In the genomic region with DNA sequence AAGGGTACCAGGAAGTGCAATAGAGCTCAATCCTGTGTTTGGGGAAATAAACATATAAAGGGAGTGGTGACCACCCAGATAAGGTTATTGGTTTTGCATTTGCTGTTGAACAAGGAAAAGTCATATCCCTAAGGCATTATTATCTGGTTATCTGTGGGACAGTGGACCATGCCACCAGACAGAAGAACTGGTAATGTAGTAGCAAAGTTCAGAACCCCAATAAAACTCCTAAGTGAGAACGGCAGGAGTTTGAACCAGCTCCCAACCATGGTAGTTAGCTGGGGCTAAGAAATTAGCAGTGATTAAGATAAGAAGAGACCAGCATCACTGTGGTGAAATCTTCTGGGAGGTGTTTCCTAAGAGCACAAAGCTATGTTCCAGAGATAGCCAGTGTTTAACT, we compare ENCODE assay signal across 22 mouse cellular contexts. TPM values are rescaled to one million over a fixed set of nuclear protein-coding genes. Genes with fewer than 3 reads are reported as not detected.
"Had no signal": no experiment of that assay in that cellular context is flagged by ENCODE, and none has a peak within 500 bp of the region (broad histone marks: within the 10 kb centered on the region; RNA-seq: fewer than 3 reads in every experiment).

No protein-coding gene starts in this region.

- H3K27me3 ChIP-seq: kidney, embryonic 15.5 days; limb, embryonic 13.5 days; liver, embryonic 12.5 days; liver, embryonic 15.5 days; midbrain, embryonic 12.5 days; midbrain, embryonic 15.5 days; neural tube, embryonic 12.5 days; neural tube, embryonic 15.5 days had no signal

- H3K4me3 ChIP-seq: kidney, embryonic 15.5 days; limb, embryonic 10.5 days; limb, embryonic 13.5 days; liver, embryonic 12.5 days; liver, embryonic 15.5 days; midbrain, embryonic 12.5 days; midbrain, embryonic 15.5 days; neural tube, embryonic 12.5 days; neural tube, embryonic 15.5 days had no signal

- DNase-seq: kidney, adult 11 months; kidney, adult 8-10 months; kidney, postnatal 10 days; kidney, postnatal 36 days; liver; lung, adult 2 months; right cerebral cortex, adult 18-20 months; right cerebral cortex, postnatal 14 days; thymus, adult 18-20 months; thymus, postnatal 36 days had no signal

- ATAC-seq: liver, embryonic 12.5 days; lung, postnatal 0 days; midbrain, embryonic 15.5 days had no signal

- H3K4me1 ChIP-seq: limb, embryonic 10.5 days; limb, embryonic 13.5 days; midbrain, embryonic 15.5 days; neural tube, embryonic 15.5 days had no signal

- H3K4me2 ChIP-seq: kidney, embryonic 15.5 days; limb, embryonic 13.5 days; liver, embryonic 12.5 days; liver, embryonic 15.5 days; midbrain, embryonic 12.5 days; midbrain, embryonic 15.5 days; neural tube, embryonic 12.5 days; neural tube, embryonic 15.5 days had no signal

- H3K9me3 ChIP-seq: kidney, embryonic 15.5 days; limb, embryonic 10.5 days; limb, embryonic 13.5 days; liver, embryonic 12.5 days; liver, embryonic 15.5 days; midbrain, embryonic 12.5 days; midbrain, embryonic 15.5 days; neural tube, embryonic 12.5 days; neural tube, embryonic 15.5 days had no signal

- H3K36me3 ChIP-seq: midbrain, embryonic 12.5 days; midbrain, embryonic 15.5 days; neural tube, embryonic 12.5 days; neural tube, embryonic 15.5 days had no signal

- H3K9ac ChIP-seq: kidney, embryonic 15.5 days; limb, embryonic 13.5 days; liver, embryonic 12.5 days; liver, embryonic 15.5 days; midbrain, embryonic 12.5 days; midbrain, embryonic 15.5 days; neural tube, embryonic 12.5 days; neural tube, embryonic 15.5 days had no signal

- H3K27ac ChIP-seq: kidney, embryonic 15.5 days; limb, embryonic 10.5 days; limb, embryonic 13.5 days; liver, embryonic 12.5 days; liver, embryonic 15.5 days; macrophage; midbrain, embryonic 12.5 days; midbrain, embryonic 15.5 days; neural tube, embryonic 12.5 days; neural tube, embryonic 15.5 days had no signal

RNA-seq across cellular contexts. Expression of a gene that starts 49.7 kb away (rescaled TPM):
- total RNA-seq: megakaryocyte, adult 5-6 weeks had no signal
